Mouse (Mus musculus) ovary, adult 18-20 months (tissue): ENCODE measurements around the gene Rnf43.

ENCODE experiments used
- DNase-seq: peaks from one replicate; pipeline ENCODE4 v3.0.0; 2022; ENCODE audit warnings: low spot score, mixed read lengths

Rnf43 gene

DNA sequence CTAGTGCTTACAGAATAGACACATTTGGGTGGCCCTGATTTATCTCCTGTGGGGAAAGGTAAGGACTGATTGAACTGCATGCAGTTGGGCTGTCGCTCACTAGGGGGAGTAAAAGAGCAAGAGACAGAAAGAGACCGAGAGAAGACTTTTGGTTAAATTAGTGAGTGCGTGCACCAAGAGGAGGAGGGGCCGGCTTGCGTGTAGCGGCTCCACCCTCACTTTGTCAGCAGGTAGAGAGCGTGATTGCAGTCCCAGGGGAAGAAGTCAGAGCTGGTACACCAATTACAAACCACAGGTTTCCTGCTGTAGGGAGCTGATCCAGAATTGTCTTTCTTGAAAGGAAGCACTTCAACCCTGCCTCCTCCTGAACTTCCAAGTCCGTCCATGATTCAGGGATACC lies at the start of gene Rnf43:
Rnf43 (plus strand) TSS at position 316 of the 400 bp plus-strand sequence.
- peak; percentile 73 for DNase-seq

DNA sequence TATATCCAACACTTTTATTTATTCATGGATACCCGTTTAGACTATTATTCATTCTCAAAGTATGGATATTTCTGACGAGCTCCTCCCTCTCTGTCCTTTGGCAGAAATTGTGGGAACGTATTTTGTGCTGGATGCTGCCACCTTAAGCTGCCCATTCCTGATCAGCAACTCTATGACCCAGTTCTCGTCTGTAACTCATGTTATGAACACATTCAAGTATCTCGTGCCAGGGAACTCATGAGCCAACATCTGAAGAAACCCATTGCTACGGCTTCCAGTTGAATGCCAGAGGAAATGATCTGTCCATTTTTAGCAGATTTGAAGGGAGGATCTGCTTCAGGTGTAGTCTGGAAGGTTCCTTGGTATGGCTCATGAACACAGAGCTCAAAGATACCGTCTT lies 48.5 kb upstream of the Rnf43 start:
- DNase-seq = no peak

DNA sequence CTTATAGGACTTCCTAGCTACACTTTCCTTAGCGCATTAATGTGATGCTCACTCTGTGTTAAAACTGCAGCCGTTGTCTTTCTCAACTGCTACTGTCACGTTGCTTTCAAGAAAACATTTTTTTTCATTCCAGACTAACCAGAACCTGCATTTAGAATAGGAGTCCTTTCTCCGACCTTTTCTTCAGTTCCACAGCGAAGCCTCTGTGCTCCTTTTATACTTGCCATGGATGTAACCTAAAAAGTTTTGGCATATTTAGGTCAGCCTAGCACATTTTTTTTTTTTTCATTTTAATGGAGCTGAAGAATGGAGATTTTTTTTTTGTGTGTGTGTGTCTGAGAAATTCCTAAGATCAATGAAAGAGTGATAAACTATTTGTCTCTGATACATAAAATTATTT lies 47.0 kb upstream of the Rnf43 start:
- no peak for DNase-seq

DNA sequence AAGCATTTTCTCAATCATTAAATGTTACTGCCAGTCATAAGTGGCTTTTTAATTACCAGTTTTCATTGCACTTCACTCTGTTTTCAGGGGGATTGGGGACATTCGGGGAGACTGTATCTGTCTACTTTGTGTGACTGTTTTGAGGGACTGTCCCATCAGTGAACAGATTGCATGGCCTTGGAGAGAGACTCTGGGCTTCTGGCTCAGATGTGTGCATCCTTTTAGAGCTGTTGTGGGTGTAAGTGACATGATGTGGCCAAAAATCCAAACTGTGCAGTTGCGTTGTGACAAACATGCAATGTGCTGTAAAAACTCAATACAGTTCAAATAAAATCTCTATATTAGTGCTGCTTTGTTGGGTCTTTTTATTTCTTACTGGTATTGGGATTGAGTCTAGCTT lies 46.6 kb upstream of the Rnf43 start:
- no peak for DNase-seq

DNA sequence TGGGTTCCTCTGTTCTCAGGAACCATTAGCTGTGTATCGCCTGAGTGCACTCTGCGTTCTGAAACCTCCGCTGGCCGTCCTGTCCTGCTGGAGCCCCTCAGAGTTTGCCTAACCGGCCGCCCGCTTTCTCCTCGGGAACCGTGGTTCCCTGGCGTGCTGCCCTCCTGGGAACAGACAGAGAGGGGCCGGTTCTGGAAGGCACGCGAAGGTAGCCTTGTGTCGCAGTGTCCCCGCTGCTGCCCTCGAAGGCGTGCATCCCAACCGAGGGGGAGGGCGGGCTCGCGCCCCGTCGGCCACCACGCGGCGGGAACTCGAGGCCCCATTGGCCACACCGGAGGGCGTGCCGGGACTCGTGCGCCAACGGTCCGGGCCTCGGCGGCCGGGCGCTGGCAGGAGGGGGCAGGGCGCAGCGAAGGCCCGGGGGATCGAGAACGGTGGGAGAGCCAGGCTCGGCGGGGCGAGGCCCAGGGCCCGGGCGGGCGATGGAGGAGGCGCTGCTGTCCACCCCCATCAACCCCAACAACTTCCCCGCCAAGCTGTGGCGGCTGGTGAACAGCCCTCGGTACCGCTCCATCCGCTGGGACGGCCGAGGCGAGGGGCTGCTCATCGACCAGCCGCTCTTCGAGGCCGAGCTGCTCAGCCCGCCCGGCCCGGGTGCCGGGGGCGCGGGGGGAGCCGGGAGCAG lies 45.6 kb upstream of the Rnf43 start, which contains the start of gene Hsf5:
Hsf5 (plus strand) TSS at position 375 of the 685 bp plus-strand sequence.
- DNase-seq = no peak

DNA sequence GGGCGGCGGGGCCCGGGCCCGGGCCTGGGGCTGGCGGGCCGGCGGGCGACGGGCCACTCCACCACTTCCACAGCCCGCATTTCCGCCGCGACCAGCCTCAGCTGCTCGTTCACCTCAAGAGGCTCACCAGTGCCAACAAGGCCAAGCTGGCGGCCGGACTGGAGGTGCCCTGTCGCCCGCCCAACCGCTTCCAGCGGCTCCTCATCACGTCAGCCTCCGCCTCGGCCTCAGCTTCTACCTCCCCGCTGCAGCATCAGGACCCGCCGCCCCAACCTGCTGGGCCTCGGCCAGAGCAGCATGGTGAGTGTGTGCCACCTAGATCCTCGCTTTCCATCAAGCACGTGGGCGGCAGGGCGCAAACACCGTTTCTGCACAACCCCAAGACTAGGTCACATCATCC lies 44.9 kb upstream of the Rnf43 start:
- no peak for DNase-seq

DNA sequence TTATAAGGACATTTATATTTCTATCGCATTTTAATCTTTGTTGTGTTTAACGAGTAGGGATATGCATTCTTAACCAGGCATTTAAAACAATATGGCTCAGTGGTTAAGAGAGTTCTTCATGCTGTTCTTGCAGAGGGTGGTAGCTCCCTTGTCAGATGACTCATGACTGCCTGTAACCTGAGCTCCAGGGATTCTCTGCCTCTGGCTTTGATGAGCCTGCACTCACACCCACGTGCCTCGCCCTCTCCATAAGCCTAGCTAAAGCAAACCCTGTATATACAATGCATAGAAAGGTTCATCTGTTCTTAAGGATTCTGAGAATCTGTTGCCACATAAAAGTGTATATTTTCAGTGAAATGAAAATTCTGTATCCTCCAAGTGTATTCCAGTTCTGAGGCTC lies 39.4 kb upstream of the Rnf43 start:
- no peak for DNase-seq

DNA sequence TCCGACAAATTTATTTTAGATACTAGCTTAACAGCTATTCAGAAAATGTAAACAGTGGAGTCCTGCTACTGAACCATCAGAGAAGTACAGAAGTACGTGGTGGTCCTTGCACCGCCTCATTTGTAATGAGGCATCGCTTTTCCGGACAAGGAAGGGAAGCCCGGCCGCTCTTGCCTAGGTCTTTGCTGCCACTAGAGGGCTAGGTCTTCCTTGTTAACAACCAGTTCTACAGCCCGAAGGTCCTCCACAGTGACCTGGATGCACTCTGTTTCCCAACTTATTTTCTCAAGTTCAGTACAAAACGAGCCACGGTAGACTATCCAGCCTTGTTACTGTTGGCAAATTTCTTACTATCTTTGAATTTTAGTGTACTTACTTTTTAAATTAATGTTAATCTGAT lies 32.7 kb upstream of the Rnf43 start:
- DNase-seq = no peak

DNA sequence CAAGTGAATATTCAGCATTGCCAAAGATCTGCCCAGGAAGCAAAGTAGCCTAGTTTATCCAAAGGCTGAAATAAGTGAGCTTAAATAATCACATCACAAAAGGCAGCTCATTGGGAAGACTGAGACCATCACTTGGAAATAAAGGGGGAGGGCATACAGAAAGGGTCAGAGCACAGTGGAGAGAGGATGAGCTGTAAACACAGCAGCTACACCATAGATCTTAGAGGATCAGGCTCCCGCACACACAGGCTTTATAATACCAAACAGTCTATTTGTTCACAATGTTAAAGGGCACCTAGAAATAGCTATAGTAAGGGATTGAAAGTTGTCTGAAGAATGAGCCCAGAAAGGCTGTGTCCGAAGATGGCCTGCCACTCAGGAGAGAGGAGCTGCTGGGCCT lies 23.7 kb upstream of the Rnf43 start:
- DNase-seq = no peak

DNA sequence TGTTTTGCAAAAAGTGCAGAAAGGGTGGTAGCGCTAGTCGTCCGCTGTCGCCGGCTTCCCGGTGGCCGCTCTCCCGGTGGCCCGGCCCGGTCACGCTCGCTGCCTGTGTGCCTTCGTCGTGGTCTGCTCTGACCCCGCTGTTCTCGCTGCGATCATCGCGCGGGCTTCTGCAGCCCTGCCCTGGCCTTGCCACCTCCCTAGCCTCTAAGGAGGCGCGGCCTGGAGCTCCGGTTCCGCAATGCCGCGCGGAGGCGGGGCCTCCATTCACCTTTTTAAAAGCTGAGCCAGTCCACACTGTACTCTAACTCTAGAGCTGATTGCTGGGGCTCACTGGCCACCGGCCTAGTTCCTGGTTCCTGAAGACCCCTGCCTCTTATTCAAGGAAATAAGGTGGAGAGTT lies 23.3 kb upstream of the Rnf43 start:
- peak; percentile 39 for DNase-seq

DNA sequence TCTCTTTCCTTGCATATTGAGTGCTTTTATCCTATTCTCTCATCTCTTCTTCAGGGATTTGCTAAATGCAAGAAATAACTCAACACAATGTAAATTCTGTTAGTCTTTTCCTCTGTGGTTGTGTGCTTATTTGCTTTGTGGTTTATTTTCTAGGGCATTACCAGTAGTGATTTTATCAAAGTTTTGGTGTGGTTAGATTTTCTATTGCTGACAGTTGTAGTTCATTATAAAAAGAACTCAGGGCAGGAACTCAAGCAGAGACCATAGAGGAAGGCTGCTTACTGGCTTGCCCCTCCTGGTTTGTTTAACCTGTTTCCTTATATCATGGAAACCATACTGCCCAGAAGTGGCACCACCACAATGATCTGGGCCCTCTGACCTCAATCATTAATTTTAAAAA lies 19.7 kb upstream of the Rnf43 start:
- DNase-seq = no peak

DNA sequence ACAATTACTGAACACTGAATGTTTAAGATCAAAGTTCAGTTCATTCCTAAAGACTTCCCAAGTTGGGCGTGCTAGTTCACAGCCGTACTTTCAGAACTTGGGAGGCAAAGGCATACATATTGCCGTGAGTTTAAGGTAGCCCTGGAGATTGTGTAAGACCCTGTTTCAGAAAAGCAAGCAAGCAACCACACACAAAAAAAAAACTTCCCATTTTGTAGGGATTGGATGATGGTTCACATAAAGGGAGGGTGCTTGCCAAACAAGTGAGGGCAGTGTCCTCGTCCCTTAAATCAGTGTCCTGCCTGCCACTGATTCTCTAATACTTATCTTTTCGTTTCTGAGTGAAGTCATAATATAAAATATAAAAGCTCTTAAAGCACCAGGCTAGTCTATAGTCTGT lies 7.8 kb upstream of the Rnf43 start:
- DNase-seq = no peak

DNA sequence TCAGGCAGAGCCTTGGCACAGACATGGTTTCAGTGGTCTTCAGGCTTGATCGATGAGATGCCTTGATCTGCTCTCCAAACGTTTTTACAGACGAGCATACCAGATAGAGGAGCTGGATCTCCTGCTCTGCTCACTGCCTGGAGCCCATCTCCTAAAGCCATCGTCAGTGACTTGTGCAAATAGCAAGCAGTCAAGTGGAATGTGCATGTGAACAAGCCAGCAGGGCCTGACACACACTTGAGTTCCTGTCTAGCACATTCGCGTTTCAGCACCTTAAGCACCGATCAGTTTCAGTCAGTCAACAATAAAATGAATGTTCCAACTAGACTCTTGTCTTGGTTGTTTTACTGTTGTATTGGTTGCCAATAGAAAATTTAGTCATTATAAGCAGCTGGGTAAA lies 3.3 kb upstream of the Rnf43 start:
- no peak for DNase-seq

DNA sequence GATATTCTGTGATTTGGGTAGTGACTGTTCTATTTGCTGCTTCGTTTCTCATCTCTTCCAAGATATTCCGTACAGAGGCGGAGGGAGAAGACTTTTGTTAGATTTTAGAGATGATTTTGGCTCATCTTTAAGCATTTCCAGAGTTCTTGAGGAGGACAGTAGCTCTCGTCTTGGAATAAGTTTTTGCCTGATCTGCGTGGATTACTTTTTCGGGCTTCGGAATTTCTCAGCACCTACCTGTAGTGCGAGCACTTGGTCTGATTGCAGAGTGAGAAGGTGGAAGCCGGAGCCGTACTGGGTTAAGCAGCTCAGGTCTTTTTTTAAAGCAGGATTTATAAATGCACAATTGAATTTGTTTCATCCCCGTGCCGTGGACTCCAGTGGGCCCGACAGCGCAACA lies 300 bp downstream of the Rnf43 start:
- no peak for DNase-seq

DNA sequence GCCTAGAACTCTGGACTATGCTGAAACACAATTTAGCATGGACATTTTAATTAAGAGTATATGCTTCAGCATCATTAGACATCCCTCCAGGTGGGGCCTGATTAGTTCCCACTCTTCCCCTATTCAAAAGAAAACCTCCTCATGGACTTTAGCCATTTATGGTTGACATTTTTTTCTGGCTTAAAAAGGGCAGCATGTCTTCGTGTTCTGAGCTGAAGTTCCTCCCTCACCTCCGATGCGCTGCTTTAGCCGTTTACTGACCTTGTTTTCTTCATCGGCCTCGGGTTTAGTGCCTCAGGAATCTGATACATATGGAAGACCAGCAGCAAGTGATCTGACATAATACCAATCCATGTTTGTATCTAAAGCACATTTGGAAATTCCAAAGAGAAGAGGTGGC lies 1.4 kb downstream of the Rnf43 start:
- no peak for DNase-seq

DNA sequence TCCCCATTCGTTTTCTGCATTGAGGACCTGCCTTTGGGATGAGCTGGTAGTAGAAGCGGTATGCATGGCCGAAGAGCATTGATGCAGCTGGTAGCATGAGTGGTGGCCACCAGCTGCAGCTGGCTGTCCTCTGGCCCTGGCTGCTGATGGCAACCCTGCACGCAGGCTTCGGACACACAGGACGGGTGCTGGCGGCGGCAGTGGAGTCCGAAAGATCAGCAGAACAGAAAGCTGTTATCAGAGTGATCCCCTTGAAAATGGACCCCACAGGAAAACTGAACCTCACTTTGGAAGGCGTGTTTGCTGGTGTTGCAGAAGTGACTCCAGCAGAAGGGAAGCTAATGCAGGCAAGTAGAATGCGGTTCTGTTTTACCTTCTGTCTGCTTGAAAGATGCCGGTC lies 2.0 kb downstream of the Rnf43 start:
- no peak for DNase-seq

DNA sequence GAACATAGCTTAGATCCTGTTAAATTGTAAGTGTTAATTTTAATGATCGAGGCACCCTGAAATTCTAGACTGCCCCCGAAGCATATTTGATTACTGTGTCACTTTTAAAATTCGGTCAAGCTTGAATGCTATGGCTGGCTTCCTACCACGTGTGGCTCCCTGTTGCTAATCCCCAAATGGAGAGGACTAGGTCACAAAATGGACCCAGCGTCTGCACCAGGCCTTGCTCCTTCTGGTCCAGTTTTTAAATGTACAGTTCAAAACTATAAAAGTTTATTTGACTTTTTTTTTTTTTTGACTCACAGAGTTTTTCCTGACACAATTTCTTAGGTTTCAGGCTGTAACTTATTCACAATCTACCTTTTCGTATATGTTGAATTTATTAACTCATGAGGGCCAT lies 2.7 kb downstream of the Rnf43 start:
- no peak for DNase-seq

DNA sequence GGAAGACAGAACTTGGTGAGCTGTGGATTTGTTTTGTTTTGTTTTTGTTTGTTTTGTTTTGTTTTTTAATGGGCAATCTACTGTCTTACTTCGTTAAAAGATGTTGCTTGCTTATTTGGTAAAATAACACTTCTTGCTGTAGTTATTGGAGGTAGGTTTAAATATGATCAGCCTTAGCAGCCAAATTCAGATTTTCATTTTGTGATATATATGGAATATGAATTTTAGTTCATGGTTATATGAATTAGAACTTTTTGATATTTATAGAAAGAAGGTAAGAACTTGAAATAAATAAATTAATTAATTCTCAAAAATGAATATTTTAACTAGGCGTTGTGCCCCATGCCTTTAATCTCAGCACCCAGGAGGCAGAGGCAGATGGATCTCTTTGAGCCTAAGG lies 3.1 kb downstream of the Rnf43 start:
- no peak for DNase-seq

DNA sequence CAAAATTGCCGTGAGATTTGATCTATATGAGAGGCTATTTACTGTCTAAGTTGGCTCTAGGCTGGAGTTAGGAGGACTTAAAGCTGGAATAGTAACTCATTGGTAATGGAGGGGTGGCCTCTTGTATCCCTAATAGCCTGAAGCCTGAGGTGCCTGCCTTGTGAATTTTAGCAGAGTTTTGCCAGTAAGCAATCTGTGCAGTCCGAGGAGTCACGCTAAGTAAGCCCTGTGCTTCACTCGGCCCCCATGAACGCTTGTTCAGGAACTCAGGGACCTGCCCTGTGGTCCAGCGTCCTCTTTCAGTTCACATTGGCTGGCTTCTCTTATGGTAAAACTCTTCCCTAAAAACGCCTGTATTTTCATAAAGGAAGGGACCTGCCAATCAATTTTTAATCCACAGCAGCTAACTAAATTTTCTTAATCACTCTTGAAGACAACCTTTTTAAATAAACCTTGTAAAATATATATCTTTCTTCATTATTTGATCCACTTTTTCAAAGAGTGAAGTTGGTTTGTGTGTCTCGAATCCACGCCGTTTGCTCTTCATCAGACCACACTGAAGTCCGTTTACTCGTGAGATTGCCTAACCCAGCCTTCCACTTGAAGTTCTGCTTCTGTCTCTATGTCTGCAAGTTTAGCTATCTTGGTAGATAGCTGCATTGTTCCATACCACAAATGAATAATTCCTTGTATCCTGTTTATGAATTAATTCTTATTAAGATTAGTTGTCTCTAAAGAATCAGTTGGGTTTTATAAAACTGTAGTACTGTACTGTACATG lies 3.9 kb downstream of the Rnf43 start:
- DNase-seq = no peak

DNA sequence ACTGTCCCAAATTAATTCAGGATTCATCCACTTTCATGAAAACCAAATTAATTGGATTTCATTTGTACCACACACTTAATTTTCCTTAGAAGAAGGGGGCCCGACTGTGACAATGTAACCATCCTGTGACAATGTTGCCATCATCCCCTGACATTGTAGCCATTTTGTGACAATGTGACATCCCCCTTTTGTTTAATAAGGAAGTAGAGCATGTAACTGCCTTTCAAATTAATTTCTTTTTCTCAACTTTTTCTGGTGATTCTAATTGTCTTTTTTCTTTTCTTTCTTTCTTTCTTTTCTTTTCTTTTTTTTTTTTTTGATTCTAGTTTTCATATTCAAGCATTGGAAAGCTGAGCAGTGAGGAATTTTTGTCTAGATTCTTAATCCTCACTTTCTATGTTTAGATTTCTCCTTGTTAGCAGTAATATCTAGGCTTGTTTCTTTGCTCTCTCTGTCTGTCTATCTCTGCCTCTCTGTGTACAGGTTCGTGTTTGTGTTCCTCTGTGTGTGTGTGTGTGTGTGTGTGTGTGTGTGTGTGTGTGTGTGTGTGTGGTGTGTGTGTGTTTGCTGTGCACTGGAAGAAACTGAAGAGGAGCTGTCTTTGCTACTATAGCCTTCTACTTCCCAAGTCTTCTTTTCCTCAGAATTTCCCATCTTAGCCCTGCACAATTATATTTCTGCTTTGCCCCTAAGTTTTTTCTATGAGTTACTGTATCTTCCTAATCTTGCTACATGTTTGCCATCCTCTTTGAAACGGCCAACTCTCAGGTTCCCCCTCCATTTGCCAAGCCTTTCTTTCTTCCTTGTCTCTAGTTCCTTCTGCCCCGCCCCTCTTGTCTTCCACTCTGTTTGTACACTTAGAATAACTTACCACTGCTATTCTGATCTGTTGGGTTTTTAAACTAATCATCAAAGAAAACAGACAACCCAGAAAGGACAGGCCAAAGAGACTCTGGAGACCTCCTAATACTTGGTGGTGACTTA lies 4.9 kb downstream of the Rnf43 start:
- no peak for DNase-seq

DNA sequence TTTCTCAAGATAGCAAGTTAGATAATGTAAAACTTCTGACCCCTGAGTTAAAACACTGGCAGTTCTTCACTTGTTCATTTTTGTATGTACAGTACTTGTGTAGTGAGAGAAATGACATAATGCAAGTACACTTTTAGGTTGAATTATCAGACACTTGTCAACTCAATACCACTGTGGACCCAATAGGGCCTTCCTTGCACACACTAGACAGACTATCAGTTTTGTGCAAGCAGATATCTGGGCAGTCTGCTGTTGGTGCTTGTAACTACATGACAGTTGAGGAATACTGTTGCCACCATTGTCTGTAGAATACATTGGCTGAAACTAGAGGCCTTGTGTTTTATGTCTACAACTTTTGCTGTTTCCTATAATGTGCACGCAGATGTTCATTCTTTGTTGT lies 10.8 kb downstream of the Rnf43 start:
- DNase-seq = no peak

DNA sequence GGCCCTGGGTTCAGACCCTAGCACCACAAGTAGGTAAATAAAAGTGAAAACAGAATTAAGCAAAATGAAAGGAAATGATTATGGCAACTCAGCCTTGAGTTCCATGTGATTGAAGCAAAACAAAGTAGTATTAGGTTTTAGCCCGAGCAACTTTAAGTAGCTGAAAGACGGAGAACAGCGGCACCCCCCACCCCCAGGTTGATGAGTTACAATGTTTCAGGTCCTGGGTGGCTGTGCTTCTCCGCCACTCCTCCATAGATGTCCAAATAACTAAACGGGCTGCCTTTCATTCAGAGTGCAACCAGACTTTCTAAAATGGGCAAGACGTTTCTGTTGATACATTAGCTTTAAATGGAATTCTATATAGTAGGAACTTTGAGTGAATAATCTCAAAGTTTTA lies 13.1 kb downstream of the Rnf43 start:
- no peak for DNase-seq

DNA sequence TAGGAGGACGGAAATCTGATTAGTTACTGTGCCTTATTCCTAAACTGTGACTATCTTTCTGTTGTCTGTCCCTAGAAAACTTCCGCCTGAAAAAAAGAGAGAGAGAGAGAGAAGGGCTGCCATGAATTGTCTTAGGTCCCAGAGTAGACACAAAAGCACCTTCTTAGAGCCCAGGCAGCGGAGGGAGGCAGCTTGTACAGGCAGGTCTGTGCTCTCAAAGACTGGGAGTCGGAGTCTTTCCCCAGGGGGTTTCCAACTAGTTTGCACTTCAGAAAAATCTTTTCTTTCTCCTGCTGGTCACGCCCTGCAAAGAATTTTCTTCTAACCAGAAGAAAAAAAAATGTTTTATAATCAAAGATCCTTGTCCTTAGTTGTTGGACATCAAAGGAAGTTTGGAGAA lies 15.2 kb downstream of the Rnf43 start:
- DNase-seq = no peak
